Mouse (Mus musculus): ENCODE data around the gene Hpn. TPM values are rescaled to one million over a fixed set of nuclear protein-coding genes. Genes with fewer than 3 reads are reported as not detected.

Hpn gene
- polyA plus RNA-seq, 1 experiment from 2014 or later: 38.3 TPM

- peaks cover 44% of the 10 kb centered on the region for H3K36me3 ChIP-seq (ENCODE audit: control insufficient read depth, insufficient read depth, low read length)
- 94% methylated on average over 7 of the region's 7 CpGs for WGBS
Measured at GRCm38 (mm10) chr7:31130197-31130596, 15.1 kb upstream of the Hpn start.

DNA sequence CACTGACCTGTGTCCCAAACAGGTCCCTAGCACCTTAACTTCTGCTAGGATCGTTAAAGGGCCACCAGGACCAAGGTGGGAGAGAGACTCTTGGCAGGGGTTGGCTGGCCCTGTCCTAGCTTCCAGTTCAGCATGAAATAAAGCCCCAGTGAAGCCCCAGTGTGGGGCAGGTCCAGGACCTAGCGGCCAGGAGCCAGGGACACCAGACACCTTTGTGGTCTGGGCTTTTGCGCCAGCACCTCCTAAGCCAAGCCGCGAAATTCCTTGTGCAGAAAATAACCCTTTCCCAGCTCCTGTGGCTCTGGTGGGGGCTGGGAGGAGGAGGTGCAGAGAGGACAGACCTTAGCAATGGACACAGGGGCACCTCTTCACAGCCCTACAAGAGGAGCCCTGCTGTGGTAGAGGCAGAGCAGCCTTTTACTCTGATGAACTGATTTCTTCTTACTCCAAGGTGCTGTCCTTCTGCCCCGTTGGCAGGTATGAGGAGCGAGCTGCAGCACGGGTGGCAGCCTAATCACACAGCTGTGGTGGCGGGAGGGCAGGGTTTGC lies 13.1 kb upstream of the Hpn start:
- peaks cover 28% of the 10 kb centered on the region for H3K36me3 ChIP-seq (ENCODE audit: control insufficient read depth, insufficient read depth, low read length)

More at GRCm38 (mm10) chr7:31130197-31130596, 15.1 kb upstream of the Hpn start:
- H3K4me2 ChIP-seq: no peak overlapping the region
- H3K9ac ChIP-seq (ENCODE audit: low read depth, low read length): no peak overlapping the region
- H3K27me3 ChIP-seq (replicated peaks; ENCODE audit: control insufficient read depth, insufficient read depth, low read length): peaks cover 34% of the 10 kb centered on the region
- no peak overlapping the region for H3K4me3 ChIP-seq (ENCODE audit: low read depth, low read length)
- H3K27ac ChIP-seq (ENCODE audit: low read depth, low read length): no peak overlapping the region
- H3K9me3 ChIP-seq (ENCODE audit: control insufficient read depth, low read length): no peaks in the 10 kb centered on the region
- DNase-seq (ENCODE audit: low spot score) (no peak), ATAC-seq (replicated peaks; ENCODE audit: low FRiP score) (no peak)
- peaks cover 8% of the 10 kb centered on the region; the same call in 1 of the 2 replicates for H3K4me1 ChIP-seq (replicated peaks; ENCODE audit: control insufficient read depth, insufficient read depth, low read length)

DNA sequence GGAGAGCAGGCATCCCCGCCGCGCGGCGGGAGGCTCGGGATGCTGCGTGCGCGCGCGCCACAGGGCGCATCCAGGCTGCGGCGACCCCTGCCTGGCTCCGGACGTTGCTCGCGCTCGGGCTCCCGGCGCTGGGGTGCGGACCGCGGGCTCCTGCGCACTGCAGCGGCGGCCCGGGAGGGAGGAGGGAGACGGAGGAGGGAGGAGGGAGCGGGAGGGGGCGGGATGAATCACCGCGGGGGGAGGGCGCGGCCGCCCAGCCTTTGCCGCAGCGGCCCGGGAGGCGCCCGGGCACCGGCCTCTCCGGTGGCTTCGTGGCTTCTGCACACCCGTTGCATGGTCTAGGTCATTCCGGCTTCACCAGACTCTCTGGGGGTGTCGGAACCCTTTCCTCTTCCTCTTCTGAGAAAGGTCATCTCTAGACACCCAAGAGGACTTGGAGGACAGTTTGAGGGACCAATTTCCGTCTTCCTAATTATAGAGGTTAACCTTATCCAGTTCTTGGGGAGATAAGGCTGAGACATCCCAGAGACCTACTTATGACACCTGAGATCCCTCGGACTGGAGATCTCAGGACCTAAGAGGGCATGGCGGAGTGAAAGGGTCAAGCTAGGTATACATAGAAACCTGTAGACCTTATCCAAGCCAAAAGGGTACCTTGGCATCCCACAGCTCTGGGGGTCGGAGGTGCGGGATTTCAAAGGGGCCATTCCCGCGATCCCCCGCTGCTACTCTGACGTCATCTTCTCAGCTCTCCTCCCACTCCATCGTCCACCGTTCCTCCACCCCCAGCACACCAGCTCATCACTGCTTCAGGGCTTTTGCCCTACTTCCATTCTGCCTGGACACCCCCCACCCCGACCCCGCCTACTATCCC lies 12.0 kb upstream of the Hpn start, which contains the start of gene Scn1b:
Gene Scn1b (minus strand): TSS at position 153 of the 874 bp plus-strand sequence.
- Histone ChIP-seq H3K4me2 (peak within 1 kb of the TSS; percentile 86), H3K9ac (ENCODE audit: low read depth, low read length) (peak within 1 kb of the TSS; percentile 43; the same call in 1 of the 2 replicates), H3K27me3 (replicated peaks; ENCODE audit: control insufficient read depth, insufficient read depth, low read length) (peaks cover 43% of the 10 kb centered on the region), H3K4me3 (ENCODE audit: low read depth, low read length) (peak within 1 kb of the TSS; percentile 58), H3K9me3 (ENCODE audit: control insufficient read depth, low read length) (no peaks in the 10 kb centered on the region), H3K36me3 (ENCODE audit: control insufficient read depth, insufficient read depth, low read length) (peaks cover 19% of the 10 kb centered on the region), H3K4me1 (replicated peaks; ENCODE audit: control insufficient read depth, insufficient read depth, low read length) (peaks cover 8% of the 10 kb centered on the region; the same call in 1 of the 2 replicates), H3K27ac (ENCODE audit: low read depth, low read length) (no peak within 1 kb of the TSS)
- WGBS: 2% methylated on average over 54 of the region's 60 CpGs
- DNase-seq (ENCODE audit: low spot score) (no peak), ATAC-seq (replicated peaks; ENCODE audit: low FRiP score) (peak; percentile 35; the same call in 1 of the 2 replicates)

More for the DNA sequence above, 13.1 kb upstream of the Hpn start:
- H3K27ac ChIP-seq (ENCODE audit: low read depth, low read length): no peak overlapping the region
- 70% methylated on average over 9 of the region's 9 CpGs for WGBS
- H3K9me3 ChIP-seq (ENCODE audit: control insufficient read depth, low read length): no peaks in the 10 kb centered on the region
- H3K9ac ChIP-seq (ENCODE audit: low read depth, low read length): no peak overlapping the region
- ATAC-seq (replicated peaks; ENCODE audit: low FRiP score) (no peak), DNase-seq (ENCODE audit: low spot score) (no peak)
- H3K27me3 ChIP-seq (replicated peaks; ENCODE audit: control insufficient read depth, insufficient read depth, low read length): peaks cover 43% of the 10 kb centered on the region
- H3K4me3 ChIP-seq (ENCODE audit: low read depth, low read length): no peak overlapping the region
- no peak overlapping the region for H3K4me2 ChIP-seq
- peaks cover 8% of the 10 kb centered on the region; the same call in 1 of the 2 replicates for H3K4me1 ChIP-seq (replicated peaks; ENCODE audit: control insufficient read depth, insufficient read depth, low read length)

DNA sequence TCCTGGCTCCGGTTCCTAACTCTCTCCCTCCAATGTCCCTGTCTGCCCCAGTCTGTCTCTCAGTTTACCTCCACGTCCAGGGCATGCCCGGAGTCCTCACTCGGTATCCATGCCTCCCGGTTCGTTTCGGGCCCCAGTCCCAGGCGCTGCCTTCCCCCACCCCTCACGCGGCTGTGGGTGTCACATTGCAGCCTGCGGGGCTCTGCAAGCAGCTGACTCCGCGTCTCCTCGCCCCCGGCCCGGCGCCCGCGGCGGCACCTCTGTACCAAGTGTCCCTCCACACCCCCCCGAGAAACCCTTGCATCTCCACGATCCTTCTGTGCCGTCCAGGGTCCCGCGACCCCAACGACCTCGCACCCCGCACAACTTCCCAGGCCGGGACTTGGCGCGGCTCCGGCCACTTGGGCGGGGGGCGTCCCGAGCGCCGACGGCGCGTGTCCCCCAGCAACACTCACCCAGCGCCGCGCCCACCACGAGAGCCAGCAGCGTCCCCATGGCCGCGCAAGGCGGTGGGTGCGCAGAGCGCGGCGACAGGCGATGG lies 11.2 kb upstream of the Hpn start:
- peak overlapping the region; percentile 43; the same call in 1 of the 2 replicates for H3K9ac ChIP-seq (ENCODE audit: low read depth, low read length)
- H3K9me3 ChIP-seq (ENCODE audit: control insufficient read depth, low read length): no peaks in the 10 kb centered on the region
- WGBS: 2% methylated on average over 53 of the region's 53 CpGs
- no peak for ATAC-seq (replicated peaks; ENCODE audit: low FRiP score)
- H3K4me2 ChIP-seq: peak overlapping the region; percentile 86
- no peak for DNase-seq (ENCODE audit: low spot score)
- H3K36me3 ChIP-seq (ENCODE audit: control insufficient read depth, insufficient read depth, low read length): peaks cover 12% of the 10 kb centered on the region
- no peak overlapping the region for H3K27ac ChIP-seq (ENCODE audit: low read depth, low read length)
- H3K4me3 ChIP-seq (ENCODE audit: low read depth, low read length): peak overlapping the region; percentile 58
- H3K27me3 ChIP-seq (replicated peaks; ENCODE audit: control insufficient read depth, insufficient read depth, low read length): peaks cover 43% of the 10 kb centered on the region
- peaks cover 8% of the 10 kb centered on the region; the same call in 1 of the 2 replicates for H3K4me1 ChIP-seq (replicated peaks; ENCODE audit: control insufficient read depth, insufficient read depth, low read length)

DNA sequence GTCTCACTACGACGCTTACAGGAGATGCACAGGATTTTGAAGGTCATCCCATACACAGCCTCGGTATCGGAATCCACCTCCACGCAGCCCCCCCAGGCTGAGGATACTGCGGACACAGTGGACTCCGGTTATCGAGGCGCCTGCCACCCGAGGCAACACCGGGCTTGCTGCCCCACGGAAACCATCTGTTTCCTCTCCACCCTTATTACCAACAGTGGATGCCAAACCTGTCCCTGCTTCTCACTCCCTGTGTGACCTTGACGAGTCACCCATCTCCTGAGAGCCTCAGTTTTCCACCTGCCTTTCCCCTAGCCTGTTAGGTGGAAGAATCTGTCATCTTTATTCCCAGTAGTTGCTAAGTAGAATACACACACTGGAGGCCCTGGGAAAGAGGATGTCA lies 10.0 kb upstream of the Hpn start:
- Histone ChIP-seq H3K4me2 (no peak overlapping the region), H3K9me3 (ENCODE audit: control insufficient read depth, low read length) (no peaks in the 10 kb centered on the region), H3K36me3 (ENCODE audit: control insufficient read depth, insufficient read depth, low read length) (peaks cover 6% of the 10 kb centered on the region), H3K27me3 (replicated peaks; ENCODE audit: control insufficient read depth, insufficient read depth, low read length) (peaks cover 43% of the 10 kb centered on the region), H3K4me3 (ENCODE audit: low read depth, low read length) (no peak overlapping the region), H3K27ac (ENCODE audit: low read depth, low read length) (no peak overlapping the region), H3K4me1 (replicated peaks; ENCODE audit: control insufficient read depth, insufficient read depth, low read length) (peaks cover 8% of the 10 kb centered on the region; the same call in 1 of the 2 replicates), H3K9ac (ENCODE audit: low read depth, low read length) (no peak overlapping the region)
- WGBS: 62% methylated on average over 13 of the region's 13 CpGs
- DNase-seq (ENCODE audit: low spot score) (no peak), ATAC-seq (replicated peaks; ENCODE audit: low FRiP score) (no peak)

DNA sequence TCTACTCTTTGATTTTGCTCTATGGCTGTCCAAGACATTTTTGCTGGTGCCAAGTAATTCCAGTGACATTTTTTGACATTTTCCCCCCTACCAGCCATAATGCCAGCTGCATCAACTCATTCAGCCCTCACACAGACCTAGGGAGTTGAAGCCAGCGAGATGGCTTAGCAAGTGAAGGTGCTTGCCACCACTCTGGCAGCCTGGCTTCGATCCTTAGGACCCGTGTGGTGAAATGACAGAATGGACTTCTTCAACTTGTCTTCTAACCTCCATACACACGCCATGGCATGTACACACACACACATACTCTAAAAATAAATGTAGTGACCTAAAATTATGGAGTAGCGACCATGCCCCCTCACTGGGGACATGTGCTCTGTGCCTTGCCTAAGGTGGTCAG lies 9.3 kb upstream of the Hpn start:
- DNase-seq (ENCODE audit: low spot score) (no peak), ATAC-seq (replicated peaks; ENCODE audit: low FRiP score) (no peak)
- H3K27me3 ChIP-seq (replicated peaks; ENCODE audit: control insufficient read depth, insufficient read depth, low read length): peaks cover 43% of the 10 kb centered on the region
- no peak overlapping the region for H3K27ac ChIP-seq (ENCODE audit: low read depth, low read length)
- H3K9me3 ChIP-seq (ENCODE audit: control insufficient read depth, low read length): no peaks in the 10 kb centered on the region
- H3K4me2 ChIP-seq: no peak overlapping the region
- no peak overlapping the region for H3K9ac ChIP-seq (ENCODE audit: low read depth, low read length)
- H3K36me3 ChIP-seq (ENCODE audit: control insufficient read depth, insufficient read depth, low read length): no peaks in the 10 kb centered on the region; the same call in 1 of the 2 replicates
- peaks cover 8% of the 10 kb centered on the region; the same call in 1 of the 2 replicates for H3K4me1 ChIP-seq (replicated peaks; ENCODE audit: control insufficient read depth, insufficient read depth, low read length)
- no peak overlapping the region for H3K4me3 ChIP-seq (ENCODE audit: low read depth, low read length)
- WGBS: 77% methylated on average over 5 of the region's 5 CpGs

DNA sequence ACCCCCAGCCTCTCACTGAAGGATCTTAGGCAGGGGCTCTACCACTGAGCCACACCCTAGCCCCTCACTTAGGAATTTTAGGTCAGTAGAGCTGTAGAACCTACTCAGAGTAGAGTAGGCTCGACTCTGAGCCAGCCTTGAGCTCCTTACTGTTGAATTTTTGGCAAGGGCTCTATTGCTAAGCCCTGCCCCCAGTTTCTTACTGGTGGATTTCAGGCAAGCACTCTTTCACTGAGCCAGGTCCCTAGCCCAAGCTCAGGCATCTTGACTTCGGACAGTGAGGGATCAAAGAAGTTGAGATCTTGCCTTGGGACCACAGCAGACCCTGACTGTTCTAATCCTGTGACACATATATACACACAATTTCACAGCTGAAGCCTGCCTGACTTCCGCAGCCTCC lies 8.6 kb upstream of the Hpn start:
- H3K36me3 ChIP-seq (ENCODE audit: control insufficient read depth, insufficient read depth, low read length): no peaks in the 10 kb centered on the region
- no peak for ATAC-seq (replicated peaks; ENCODE audit: low FRiP score)
- DNase-seq (ENCODE audit: low spot score): no peak
- H3K4me1 ChIP-seq (replicated peaks; ENCODE audit: control insufficient read depth, insufficient read depth, low read length): peaks cover 8% of the 10 kb centered on the region; the same call in 1 of the 2 replicates
- H3K27ac ChIP-seq (ENCODE audit: low read depth, low read length): no peak overlapping the region
- WGBS: 75% methylated on average over 3 of the region's 3 CpGs
- peaks cover 43% of the 10 kb centered on the region for H3K27me3 ChIP-seq (replicated peaks; ENCODE audit: control insufficient read depth, insufficient read depth, low read length)
- no peak overlapping the region for H3K9ac ChIP-seq (ENCODE audit: low read depth, low read length)
- no peak overlapping the region for H3K4me2 ChIP-seq
- H3K9me3 ChIP-seq (ENCODE audit: control insufficient read depth, low read length): no peaks in the 10 kb centered on the region
- H3K4me3 ChIP-seq (ENCODE audit: low read depth, low read length): no peak overlapping the region

- H3K4me3 ChIP-seq (ENCODE audit: low read depth, low read length): no peak overlapping the region
- H3K36me3 ChIP-seq (ENCODE audit: control insufficient read depth, insufficient read depth, low read length): no peaks in the 10 kb centered on the region
- H3K4me1 ChIP-seq (replicated peaks; ENCODE audit: control insufficient read depth, insufficient read depth, low read length): peaks cover 8% of the 10 kb centered on the region; the same call in 1 of the 2 replicates
- H3K9me3 ChIP-seq (ENCODE audit: control insufficient read depth, low read length): no peaks in the 10 kb centered on the region
- no peak overlapping the region for H3K4me2 ChIP-seq
- DNase-seq (ENCODE audit: low spot score) (no peak), ATAC-seq (replicated peaks; ENCODE audit: low FRiP score) (no peak)
- H3K27ac ChIP-seq (ENCODE audit: low read depth, low read length): no peak overlapping the region
- peaks cover 37% of the 10 kb centered on the region for H3K27me3 ChIP-seq (replicated peaks; ENCODE audit: control insufficient read depth, insufficient read depth, low read length)
- WGBS: 82% methylated on average over 16 of the region's 16 CpGs
- no peak overlapping the region for H3K9ac ChIP-seq (ENCODE audit: low read depth, low read length)
Measured at GRCm38 (mm10) chr7:31122641-31123631, 7.8 kb upstream of the Hpn start.
